Mouse (Mus musculus) limb, embryonic 13.5 days (tissue): Measurements from ENCODE around the gene Cdc42se2. TPM values are rescaled to one million over a fixed set of nuclear protein-coding genes. Genes with fewer than 3 reads are reported as not detected.

Experiments used
- ATAC-seq: fragments of 200-750 bp; cut with Nextera tagmentation; 2 replicates; pipeline ENCODE4 v1.8.0; 2017; ENCODE audit warnings: low read depth, moderate number of reproducible peaks, moderate TSS enrichment; ENCODE audit not compliant: low FRiP score
- H3K27ac ChIP-seq: fragments of 300-500 bp; sonication (generic); 2 replicates; pipeline ENCODE4 v1.5.1; 2015; ENCODE audit warnings: inconsistent platforms, mild to moderate bottlenecking, moderate library complexity
- H3K27me3 ChIP-seq: fragments of 300-500 bp; sonication (generic); 2 replicates; pipeline ENCODE4 v1.6.1; 2015; ENCODE audit warnings: mild to moderate bottlenecking, inconsistent platforms
- H3K36me3 ChIP-seq: fragments of 300-500 bp; sonication (generic); 2 replicates; pipeline ENCODE4 v1.6.1; 2015; ENCODE audit warnings: inconsistent platforms, mild to moderate bottlenecking, moderate library complexity
- H3K4me1 ChIP-seq: fragments of 300-500 bp; sonication (generic); 2 replicates; pipeline ENCODE4 v1.6.1; 2015; ENCODE audit warnings: inconsistent platforms
- H3K4me2 ChIP-seq: fragments of 300-500 bp; sonication (generic); replicated peaks from 2 replicates; pipeline ENCODE4 v1.6.1; 2015; ENCODE audit warnings: inconsistent platforms, mild to moderate bottlenecking, moderate library complexity
- H3K4me3 ChIP-seq: fragments of 300-500 bp; sonication (generic); 2 replicates; pipeline ENCODE4 v1.5.1; 2015; ENCODE audit warnings: moderate library complexity, mild to moderate bottlenecking, inconsistent platforms
- H3K9ac ChIP-seq: fragments of 300-500 bp; sonication (generic); 2 replicates; pipeline ENCODE4 v1.6.1; 2015; ENCODE audit warnings: mild to moderate bottlenecking, inconsistent platforms
- H3K9me3 ChIP-seq: fragments of 300-500 bp; sonication (generic); 2 replicates; pipeline ENCODE4 v1.6.1; 2016; ENCODE audit warnings: inconsistent platforms
- WGBS: fragments of 180-500 bp; shearing (Covaris S2); methylation state at CpG from one replicate; pipeline ENCODE4 v1.1.7; 2015; 5-methylcytosine and 5-hydroxymethylcytosine counted together
- polyA plus RNA-seq: library from polyadenylated mRNA; unstranded; fragments of >200 nt; fragmentation: Nextera tagmentation; extraction: Ambion mirVana; gene quantifications from 2 replicates; pipeline ENCODE4 v1.2.1, GENCODE M21; 2015

Gene Cdc42se2
- polyA plus RNA-seq, 1 experiment from 2014 or later = 96.1 TPM

- H3K27ac ChIP-seq = no peak overlapping the region
- peaks cover 63% of the 10 kb centered on the region for H3K36me3 ChIP-seq
- H3K4me2 ChIP-seq = no peak overlapping the region
- no peak for ATAC-seq
- H3K9me3 ChIP-seq = no peaks in the 10 kb centered on the region
- WGBS = 88% methylated on average over 6 of the region's 6 CpGs
- H3K9ac ChIP-seq = no peak overlapping the region
- no peaks in the 10 kb centered on the region for H3K27me3 ChIP-seq
- peaks cover 3% of the 10 kb centered on the region; the same call in 1 of the 2 replicates for H3K4me1 ChIP-seq
- H3K4me3 ChIP-seq = no peak overlapping the region
Observed at GRCm38 (mm10) chr11:54693696-54694095, 93.8 kb downstream of the Cdc42se2 start.

DNA sequence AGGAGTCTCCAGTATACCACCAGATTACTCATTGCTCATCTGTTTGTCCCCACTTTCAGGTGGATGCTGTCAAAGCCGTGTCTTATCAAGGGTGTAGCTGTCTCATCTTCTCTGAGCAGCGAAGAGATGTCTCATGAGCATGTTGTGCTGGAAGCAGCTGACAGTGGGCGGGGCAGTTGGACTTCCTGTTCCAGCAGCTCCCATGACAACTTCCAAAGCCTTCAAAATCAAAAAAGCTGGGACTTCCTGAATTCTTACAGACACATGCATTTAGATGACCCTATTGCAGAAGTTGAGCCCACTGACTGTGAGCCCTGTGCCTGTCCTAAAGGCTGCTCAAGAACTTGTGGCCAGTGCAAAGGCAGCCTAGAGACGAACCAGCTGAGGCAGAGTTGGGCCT is 96.3 kb downstream of the Cdc42se2 start:
- H3K27me3 ChIP-seq = no peaks in the 10 kb centered on the region
- no peak overlapping the region for H3K9ac ChIP-seq
- no peak overlapping the region for H3K4me3 ChIP-seq
- 87% methylated on average over 4 of the region's 4 CpGs for WGBS
- H3K4me2 ChIP-seq = no peak overlapping the region
- H3K9me3 ChIP-seq = no peaks in the 10 kb centered on the region
- no peak overlapping the region for H3K27ac ChIP-seq
- peaks cover 49% of the 10 kb centered on the region for H3K36me3 ChIP-seq
- H3K4me1 ChIP-seq = peaks cover 14% of the 10 kb centered on the region
- no peak for ATAC-seq

- Histone ChIP-seq H3K36me3 (peaks cover 47% of the 10 kb centered on the region), H3K27ac (no peak overlapping the region), H3K4me3 (no peak overlapping the region), H3K4me2 (no peak overlapping the region), H3K27me3 (no peaks in the 10 kb centered on the region), H3K9ac (no peak overlapping the region), H3K9me3 (no peaks in the 10 kb centered on the region), H3K4me1 (peaks cover 14% of the 10 kb centered on the region)
- ATAC-seq = no peak
- WGBS = 84% methylated on average over 4 of the region's 4 CpGs
Observed at GRCm38 (mm10) chr11:54690171-54690570, 97.3 kb downstream of the Cdc42se2 start.

- Histone ChIP-seq H3K4me2 (no peak overlapping the region), H3K4me3 (no peak overlapping the region), H3K36me3 (peaks cover 32% of the 10 kb centered on the region), H3K9me3 (no peaks in the 10 kb centered on the region), H3K4me1 (peaks cover 14% of the 10 kb centered on the region), H3K27ac (no peak overlapping the region), H3K9ac (no peak overlapping the region), H3K27me3 (no peaks in the 10 kb centered on the region)
- peak; percentile 64; the same call in 1 of the 2 replicates for ATAC-seq
- 78% methylated on average over 2 of the region's 2 CpGs for WGBS
Observed at GRCm38 (mm10) chr11:54684831-54685230, 102.6 kb downstream of the Cdc42se2 start.

GRCm38 (mm10) chr11:54679141-54679540 is 108.3 kb downstream of the Cdc42se2 start:
- Histone ChIP-seq H3K9ac (no peak overlapping the region), H3K27ac (no peak overlapping the region), H3K4me1 (no peaks in the 10 kb centered on the region), H3K4me2 (no peak overlapping the region), H3K4me3 (no peak overlapping the region), H3K27me3 (no peaks in the 10 kb centered on the region), H3K9me3 (no peaks in the 10 kb centered on the region), H3K36me3 (peaks cover 46% of the 10 kb centered on the region)
- no peak for ATAC-seq
- 90% methylated on average over 2 of the region's 2 CpGs for WGBS

DNA sequence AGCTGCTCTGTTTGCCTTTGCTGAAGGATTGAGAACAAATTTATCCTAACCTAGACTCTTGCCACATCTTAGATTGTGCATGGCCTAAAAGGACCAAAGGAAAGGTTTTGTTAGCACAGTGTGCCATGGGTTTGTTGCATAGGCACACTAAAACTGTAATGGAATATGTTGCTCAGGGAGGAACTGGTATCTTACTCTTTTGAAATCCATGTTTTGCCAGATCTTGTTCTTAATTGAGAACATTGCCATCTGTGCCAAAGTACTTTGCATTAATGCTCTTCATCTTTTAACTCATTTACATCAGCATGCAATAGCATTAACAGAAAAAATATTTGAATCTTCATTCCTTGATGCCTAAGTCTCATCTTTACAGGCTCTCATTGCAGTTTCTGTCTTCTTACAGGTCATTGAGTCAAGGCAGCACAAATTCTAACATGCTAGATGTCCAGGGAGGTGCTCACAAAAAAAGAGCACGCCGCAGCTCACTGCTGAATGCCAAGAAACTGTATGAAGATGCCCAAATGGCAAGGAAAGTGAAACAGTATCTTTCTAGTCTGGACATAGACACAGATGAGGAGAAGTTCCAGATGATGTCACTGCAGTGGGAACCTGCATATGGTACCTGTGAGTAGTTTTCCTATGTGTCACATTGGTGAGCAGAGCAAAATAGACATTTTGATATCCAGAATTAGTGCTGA is 111.5 kb downstream of the Cdc42se2 start:
- WGBS = 99% methylated on average over 2 of the region's 2 CpGs
- no peaks in the 10 kb centered on the region for H3K4me1 ChIP-seq
- no peak overlapping the region for H3K9ac ChIP-seq
- H3K27ac ChIP-seq = no peak overlapping the region
- no peak overlapping the region for H3K4me3 ChIP-seq
- H3K27me3 ChIP-seq = no peaks in the 10 kb centered on the region
- H3K9me3 ChIP-seq = no peaks in the 10 kb centered on the region
- H3K4me2 ChIP-seq = no peak overlapping the region
- H3K36me3 ChIP-seq = peaks cover 39% of the 10 kb centered on the region
- no peak for ATAC-seq

- no peak overlapping the region for H3K4me2 ChIP-seq
- H3K27ac ChIP-seq = no peak overlapping the region
- H3K36me3 ChIP-seq = peaks cover 22% of the 10 kb centered on the region
- H3K4me3 ChIP-seq = no peak overlapping the region
- 78% methylated on average over 8 of the region's 8 CpGs for WGBS
- no peaks in the 10 kb centered on the region for H3K4me1 ChIP-seq
- no peak overlapping the region for H3K9ac ChIP-seq
- no peaks in the 10 kb centered on the region for H3K9me3 ChIP-seq
- no peaks in the 10 kb centered on the region for H3K27me3 ChIP-seq
- no peak for ATAC-seq
Observed at GRCm38 (mm10) chr11:54673575-54674298, 113.7 kb downstream of the Cdc42se2 start.

Other genes starting within 250 kb of the Cdc42se2 start
- gene Lyrm7, start 73.2 kb upstream of the Cdc42se2 start, polyA plus RNA-seq = 9.0 and 10.4 TPM in 2 replicates
- gene Hint1, start 78.7 kb upstream of the Cdc42se2 start, polyA plus RNA-seq = 607 and 618 TPM in 2 replicates
- 33.5 and 34.6 TPM in 2 replicates for gene Gpx3, start 114.8 kb upstream of the Cdc42se2 start, polyA plus RNA-seq
- gene Tnip1, start 175.2 kb upstream of the Cdc42se2 start, polyA plus RNA-seq = 22.4 and 23.3 TPM in 2 replicates
- gene Anxa6, start 245.8 kb upstream of the Cdc42se2 start, polyA plus RNA-seq = 328 and 335 TPM in 2 replicates